Mouse (Mus musculus): ENCODE measurements at regions not wholly inside any gene's neighbourhood (a gene's known extent, or its start where the extent isn't known, plus 50 kb on each side); places are given as distances from the start of the nearest gene placed in this dataset.

DNA sequence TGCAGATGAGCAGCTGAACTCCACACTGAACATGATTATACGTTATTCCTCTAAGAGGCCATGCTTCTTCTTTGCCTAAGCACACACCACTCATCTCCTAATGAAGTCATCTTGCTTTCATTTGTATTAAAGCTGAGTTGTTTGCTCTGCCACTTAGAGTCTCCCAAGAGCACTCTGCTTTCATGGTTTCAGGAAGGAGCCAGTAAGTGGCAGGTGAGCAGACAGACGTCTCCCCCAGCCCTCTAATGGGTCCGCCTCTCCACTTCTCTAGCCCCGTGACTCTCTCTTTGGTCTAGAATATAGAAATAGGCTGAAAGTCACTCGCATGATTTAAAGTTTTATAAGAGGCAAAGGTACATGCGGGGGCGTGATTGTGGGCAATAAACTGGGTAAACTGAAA, 103.8 kb upstream of the Cpne4 start:
- Histone ChIP-seq H3K36me3 (replicated peaks) (no peaks in the 10 kb centered on the region), H3K27ac (replicated peaks) (no peak overlapping the region), H3K4me1 (replicated peaks) (no peaks in the 10 kb centered on the region), H3K27me3 (no peaks in the 10 kb centered on the region), H3K4me3 (replicated peaks) (no peak overlapping the region), H3K9me3 (replicated peaks) (no peaks in the 10 kb centered on the region), H3K9ac (no peak overlapping the region), H3K4me2 (no peak overlapping the region)
- WGBS (ENCODE audit: insufficient replicate concordance): 58% methylated on average over 7 of the region's 7 CpGs
- no peak for ATAC-seq (ENCODE audit: insufficient read depth)

DNA sequence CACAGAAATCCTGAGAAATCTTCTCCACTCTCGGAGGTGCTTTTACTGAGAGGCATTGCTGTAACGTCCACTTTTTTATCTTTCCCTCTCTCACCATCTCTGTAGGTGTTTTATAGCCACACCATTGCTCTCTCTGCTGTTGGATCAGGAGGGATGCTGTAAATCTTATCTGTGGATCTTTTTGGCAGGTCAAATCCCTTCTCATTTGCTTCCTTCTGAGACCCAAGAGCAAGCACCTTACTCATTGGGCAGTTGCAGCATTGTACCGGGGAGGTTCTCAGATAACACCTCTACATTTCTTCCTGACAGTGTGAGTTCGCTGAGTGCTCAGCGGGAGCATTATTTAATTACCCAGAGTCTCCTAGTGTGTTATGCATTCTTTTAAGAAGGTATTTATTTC, 75.5 kb upstream of the Acpp start:
- no peaks in the 10 kb centered on the region for H3K9me3 ChIP-seq (replicated peaks)
- WGBS (ENCODE audit: insufficient replicate concordance): 25% methylated on average over 5 of the region's 5 CpGs
- no peak overlapping the region for H3K4me2 ChIP-seq
- H3K27ac ChIP-seq (replicated peaks): no peak overlapping the region
- H3K9ac ChIP-seq: no peak overlapping the region
- ATAC-seq (ENCODE audit: insufficient read depth): no peak
- no peaks in the 10 kb centered on the region for H3K4me1 ChIP-seq (replicated peaks)
- H3K4me3 ChIP-seq (replicated peaks): no peak overlapping the region
- peaks cover 9% of the 10 kb centered on the region for H3K27me3 ChIP-seq
- H3K36me3 ChIP-seq (replicated peaks): no peaks in the 10 kb centered on the region

DNA sequence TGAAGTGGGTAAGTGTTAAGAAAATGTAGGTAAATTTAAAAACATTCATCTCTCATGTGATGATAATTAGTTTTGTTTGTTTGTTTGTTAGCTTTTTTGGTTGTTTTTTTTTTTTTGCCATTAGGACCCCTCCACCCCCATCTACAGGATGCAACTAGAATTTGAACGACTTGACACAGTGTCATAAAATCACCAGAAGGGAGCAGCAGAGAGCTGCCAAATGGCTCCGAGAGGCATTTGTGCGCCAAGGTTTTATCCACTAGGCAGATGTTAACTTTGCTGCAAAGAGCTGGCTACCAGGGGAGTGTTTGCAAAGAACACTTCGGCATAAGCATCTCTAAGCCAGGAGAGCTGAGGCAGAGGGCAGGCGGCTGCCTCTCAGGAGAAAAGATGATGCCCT, 72.7 kb upstream of the Acpp start:
- WGBS (ENCODE audit: insufficient replicate concordance): 6% methylated on average over 5 of the region's 5 CpGs
- H3K36me3 ChIP-seq (replicated peaks): no peaks in the 10 kb centered on the region
- peaks cover 9% of the 10 kb centered on the region for H3K27me3 ChIP-seq
- no peak overlapping the region for H3K4me3 ChIP-seq (replicated peaks)
- H3K9me3 ChIP-seq (replicated peaks): no peaks in the 10 kb centered on the region
- H3K4me1 ChIP-seq (replicated peaks): no peaks in the 10 kb centered on the region
- no peak overlapping the region for H3K27ac ChIP-seq (replicated peaks)
- no peak overlapping the region for H3K4me2 ChIP-seq
- H3K9ac ChIP-seq: no peak overlapping the region
- ATAC-seq (ENCODE audit: insufficient read depth): no peak

DNA sequence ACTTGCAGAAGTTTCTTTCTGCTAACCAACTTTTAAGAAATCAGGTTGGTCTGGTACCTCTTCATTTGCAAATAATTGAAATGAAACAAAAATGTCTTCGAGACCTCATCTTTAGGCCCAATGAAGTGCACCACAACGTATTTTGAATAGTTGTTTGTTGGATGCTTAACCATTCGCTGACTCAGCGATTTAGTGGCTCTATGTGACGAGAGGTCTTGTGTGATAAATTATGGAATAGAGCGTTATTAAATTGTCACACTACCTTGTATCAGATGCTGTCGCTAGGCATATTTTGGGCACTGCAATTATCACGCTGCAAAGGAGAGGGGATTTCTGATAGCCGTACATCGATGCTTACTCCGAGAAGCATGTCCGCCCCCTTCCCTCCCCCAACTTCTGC, 71.8 kb upstream of the Acpp start:
- Histone ChIP-seq H3K27me3 (peaks cover 9% of the 10 kb centered on the region), H3K9me3 (replicated peaks) (no peaks in the 10 kb centered on the region), H3K4me2 (peak overlapping the region; percentile 55), H3K4me1 (replicated peaks) (no peaks in the 10 kb centered on the region), H3K9ac (no peak overlapping the region), H3K36me3 (replicated peaks) (no peaks in the 10 kb centered on the region), H3K27ac (replicated peaks) (no peak overlapping the region), H3K4me3 (replicated peaks) (peak overlapping the region; percentile 26; the same call in 1 of the 2 replicates)
- ATAC-seq (ENCODE audit: insufficient read depth): no peak
- 20% methylated on average over 12 of the region's 12 CpGs for WGBS (ENCODE audit: insufficient replicate concordance)

DNA sequence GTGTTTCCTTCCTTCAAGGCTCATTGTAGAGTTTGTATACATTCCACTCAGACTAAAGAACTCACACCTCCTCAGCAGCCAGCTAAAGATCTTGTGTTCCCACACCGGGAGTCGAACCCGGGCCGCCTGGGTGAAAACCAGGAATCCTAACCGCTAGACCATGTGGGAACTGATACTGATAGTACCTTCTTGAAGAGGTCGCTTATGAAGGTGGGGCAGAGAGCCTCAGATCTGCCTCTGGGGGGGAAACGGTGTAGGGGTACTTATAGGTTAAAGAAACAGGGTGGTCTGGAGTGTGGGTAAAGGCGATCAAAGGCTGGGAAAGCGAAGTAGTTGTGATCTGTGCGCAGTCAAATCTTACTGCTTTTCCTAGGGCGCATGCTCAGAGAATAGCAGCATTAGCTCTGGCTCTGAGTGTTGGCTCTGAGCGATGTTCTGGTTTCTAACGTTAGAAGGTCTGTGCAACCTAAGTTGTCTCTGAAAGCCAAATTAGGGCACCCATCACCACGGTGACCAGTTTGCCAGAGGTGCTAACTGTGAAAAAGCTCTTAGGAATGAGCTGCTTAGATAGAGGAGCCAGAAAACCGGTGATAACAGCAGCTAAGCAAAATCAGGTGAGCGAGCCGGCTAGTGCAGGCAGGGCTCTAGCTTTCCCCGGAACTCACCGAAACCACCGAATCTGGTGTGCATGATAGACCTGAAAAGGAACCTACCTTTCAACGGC, 71.2 kb upstream of the Acpp start:
- Histone ChIP-seq H3K4me2 (peak overlapping the region; percentile 55), H3K36me3 (replicated peaks) (no peaks in the 10 kb centered on the region), H3K4me1 (replicated peaks) (no peaks in the 10 kb centered on the region), H3K27me3 (peaks cover 9% of the 10 kb centered on the region), H3K4me3 (replicated peaks) (peak overlapping the region; percentile 26), H3K9me3 (replicated peaks) (no peaks in the 10 kb centered on the region), H3K9ac (no peak overlapping the region), H3K27ac (replicated peaks) (no peak overlapping the region)
- ATAC-seq (ENCODE audit: insufficient read depth): peak; percentile 57
- WGBS (ENCODE audit: insufficient replicate concordance): 13% methylated on average over 21 of the region's 21 CpGs

DNA sequence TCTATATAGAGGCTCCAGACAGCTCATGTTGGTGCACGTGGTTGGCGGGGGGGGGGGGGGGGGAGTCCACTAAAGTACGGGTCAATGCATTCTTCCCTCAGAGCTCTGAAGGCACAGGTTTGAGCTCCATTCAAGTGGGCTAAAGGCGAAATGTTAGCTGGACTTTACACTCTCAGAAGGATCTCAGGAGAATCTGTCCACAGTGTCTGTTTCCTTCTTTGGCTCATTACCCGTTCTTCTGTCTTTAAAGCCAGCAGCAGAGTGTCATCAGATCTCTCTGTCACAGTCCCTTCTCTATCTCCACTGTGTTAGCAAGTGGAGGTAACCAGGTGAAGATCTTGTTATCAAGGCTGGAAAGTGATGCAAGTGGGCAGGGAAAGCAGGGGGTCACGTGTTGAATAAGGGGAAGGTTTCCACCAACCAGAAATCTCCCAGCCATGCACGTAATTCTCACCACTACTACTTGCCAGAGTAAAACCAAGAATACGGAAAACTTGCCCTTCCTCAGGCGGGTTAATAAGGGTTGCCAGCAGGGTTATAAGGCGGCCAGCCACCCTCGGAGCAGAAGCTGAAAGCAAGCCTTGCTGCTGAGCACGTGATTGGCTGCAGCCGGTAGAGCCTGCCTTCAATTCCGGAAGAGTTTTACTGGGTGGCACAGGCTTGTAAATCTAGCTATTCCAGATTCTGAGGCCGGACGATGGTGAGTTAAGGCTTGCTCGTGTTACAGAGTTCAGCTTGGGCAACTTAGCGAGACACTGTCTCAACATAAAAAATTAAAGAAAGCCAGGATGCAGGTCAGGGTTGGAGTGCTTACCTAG, 70.2 kb upstream of the Acpp start:
- Histone ChIP-seq H3K4me2 (peak overlapping the region; percentile 55), H3K27ac (replicated peaks) (no peak overlapping the region), H3K9me3 (replicated peaks) (no peaks in the 10 kb centered on the region), H3K4me1 (replicated peaks) (no peaks in the 10 kb centered on the region), H3K9ac (no peak overlapping the region), H3K4me3 (replicated peaks) (peak overlapping the region; percentile 17; the same call in 1 of the 2 replicates), H3K27me3 (peaks cover 9% of the 10 kb centered on the region), H3K36me3 (replicated peaks) (no peaks in the 10 kb centered on the region)
- 17% methylated on average over 18 of the region's 18 CpGs for WGBS (ENCODE audit: insufficient replicate concordance)
- peak; percentile 28; the same call in 1 of the 2 replicates for ATAC-seq (ENCODE audit: insufficient read depth)

DNA sequence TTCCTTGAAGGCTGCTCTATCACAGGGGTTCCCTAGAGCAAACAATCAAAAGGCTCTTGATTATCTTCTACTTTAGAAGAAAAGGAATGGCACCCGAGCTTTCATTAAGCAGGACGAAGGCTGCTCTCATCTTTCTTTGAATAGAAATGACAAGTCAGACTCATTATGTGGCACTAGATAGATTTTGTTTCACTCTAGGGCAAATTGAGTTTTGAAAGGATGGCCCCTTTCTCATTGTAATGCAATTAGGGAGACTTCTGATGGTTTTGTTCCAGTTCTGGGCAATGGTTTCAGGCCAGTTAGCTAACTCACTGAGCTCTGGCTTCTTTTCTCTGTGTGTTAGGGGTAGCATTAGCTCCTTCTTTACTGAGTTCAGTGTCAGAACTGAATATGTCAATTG, 69.5 kb upstream of the Acpp start:
- no peak for ATAC-seq (ENCODE audit: insufficient read depth)
- Histone ChIP-seq H3K4me2 (no peak overlapping the region), H3K36me3 (replicated peaks) (no peaks in the 10 kb centered on the region), H3K9ac (no peak overlapping the region), H3K27ac (replicated peaks) (no peak overlapping the region), H3K4me3 (replicated peaks) (no peak overlapping the region), H3K4me1 (replicated peaks) (no peaks in the 10 kb centered on the region), H3K9me3 (replicated peaks) (no peaks in the 10 kb centered on the region), H3K27me3 (peaks cover 9% of the 10 kb centered on the region)
- 56% methylated on average over 2 of the region's 2 CpGs for WGBS (ENCODE audit: insufficient replicate concordance)

DNA sequence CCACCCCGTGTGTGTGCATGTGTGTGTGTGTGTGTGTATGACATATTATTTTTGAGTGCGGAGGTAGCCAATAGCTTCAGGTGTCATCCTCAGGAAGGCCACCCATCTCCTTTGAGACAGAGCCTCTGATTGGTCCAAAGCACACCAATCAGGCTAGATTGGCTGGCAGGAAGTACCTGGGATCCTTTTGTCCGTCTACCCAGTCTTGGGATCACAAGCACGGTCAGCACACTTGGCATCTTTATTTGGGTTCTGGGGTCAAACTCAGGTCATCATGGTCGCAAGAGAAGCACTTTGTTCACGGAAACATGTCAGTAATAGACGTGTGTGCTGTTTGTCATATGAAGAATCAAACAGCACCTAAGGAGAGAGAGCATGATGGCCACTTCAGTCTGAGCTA, 68.9 kb upstream of the Acpp start:
- Histone ChIP-seq H3K27me3 (peaks cover 9% of the 10 kb centered on the region), H3K4me1 (replicated peaks) (no peaks in the 10 kb centered on the region), H3K27ac (replicated peaks) (no peak overlapping the region), H3K36me3 (replicated peaks) (no peaks in the 10 kb centered on the region), H3K4me3 (replicated peaks) (no peak overlapping the region), H3K4me2 (no peak overlapping the region), H3K9me3 (replicated peaks) (no peaks in the 10 kb centered on the region), H3K9ac (no peak overlapping the region)
- 56% methylated on average over 7 of the region's 7 CpGs for WGBS (ENCODE audit: insufficient replicate concordance)
- ATAC-seq (ENCODE audit: insufficient read depth): no peak

DNA sequence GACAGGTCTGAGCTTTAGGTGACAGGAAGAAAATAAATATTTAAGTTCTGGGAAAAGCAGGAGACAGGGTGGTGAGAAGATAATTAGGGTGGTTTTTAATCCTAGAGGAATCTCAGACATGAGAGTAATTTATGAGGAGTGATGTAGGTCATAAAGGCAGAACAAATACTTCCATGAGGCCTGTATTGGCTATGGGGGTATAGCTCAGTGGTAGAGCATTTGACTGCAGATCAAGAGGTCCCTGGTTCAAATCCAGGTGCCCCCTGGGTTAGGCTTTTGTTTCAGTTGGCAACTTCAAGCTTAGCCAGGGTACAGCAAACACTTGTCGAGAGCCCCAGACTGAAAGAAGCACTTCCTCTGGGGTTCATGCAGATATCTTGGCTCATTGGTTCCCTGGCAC, 66.3 kb upstream of the Acpp start:
- ATAC-seq (ENCODE audit: insufficient read depth): no peak
- no peaks in the 10 kb centered on the region for H3K9me3 ChIP-seq (replicated peaks)

DNA sequence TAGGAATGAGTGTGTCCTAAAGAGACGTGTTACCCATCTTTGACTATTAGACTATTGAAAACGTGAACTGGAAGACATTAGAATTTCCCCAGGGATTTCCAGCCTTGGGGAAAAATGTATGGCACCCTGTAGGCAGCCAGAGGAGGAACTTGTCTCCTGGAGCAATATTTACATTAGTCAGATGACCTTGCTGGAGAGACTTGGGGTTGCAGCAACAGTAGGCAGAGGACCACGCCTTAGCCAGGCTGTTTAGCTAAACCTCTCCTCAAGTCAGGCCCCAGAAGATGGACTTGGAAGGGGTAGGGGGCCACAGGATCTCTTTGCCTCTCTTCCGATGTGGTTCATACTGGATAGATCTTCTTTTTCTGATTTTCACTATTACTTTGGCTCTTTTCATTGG, 64.1 kb upstream of the Acpp start:
- Histone ChIP-seq H3K9me3 (replicated peaks) (no peaks in the 10 kb centered on the region), H3K4me3 (replicated peaks) (no peak overlapping the region), H3K27me3 (no peaks in the 10 kb centered on the region), H3K4me2 (no peak overlapping the region), H3K9ac (no peak overlapping the region), H3K4me1 (replicated peaks) (no peaks in the 10 kb centered on the region), H3K27ac (replicated peaks) (no peak overlapping the region), H3K36me3 (replicated peaks) (no peaks in the 10 kb centered on the region)
- 45% methylated on average over 4 of the region's 4 CpGs for WGBS (ENCODE audit: insufficient replicate concordance)
- no peak for ATAC-seq (ENCODE audit: insufficient read depth)

More for the DNA sequence above, 66.3 kb upstream of the Acpp start:
- Histone ChIP-seq H3K4me3 (replicated peaks) (no peak overlapping the region), H3K27me3 (peaks cover under 1% of the 10 kb centered on the region), H3K9ac (no peak overlapping the region), H3K27ac (replicated peaks) (no peak overlapping the region), H3K4me2 (no peak overlapping the region), H3K36me3 (replicated peaks) (no peaks in the 10 kb centered on the region), H3K4me1 (replicated peaks) (no peaks in the 10 kb centered on the region)
- WGBS (ENCODE audit: insufficient replicate concordance): 30% methylated on average over 1 of the region's 1 CpGs

DNA sequence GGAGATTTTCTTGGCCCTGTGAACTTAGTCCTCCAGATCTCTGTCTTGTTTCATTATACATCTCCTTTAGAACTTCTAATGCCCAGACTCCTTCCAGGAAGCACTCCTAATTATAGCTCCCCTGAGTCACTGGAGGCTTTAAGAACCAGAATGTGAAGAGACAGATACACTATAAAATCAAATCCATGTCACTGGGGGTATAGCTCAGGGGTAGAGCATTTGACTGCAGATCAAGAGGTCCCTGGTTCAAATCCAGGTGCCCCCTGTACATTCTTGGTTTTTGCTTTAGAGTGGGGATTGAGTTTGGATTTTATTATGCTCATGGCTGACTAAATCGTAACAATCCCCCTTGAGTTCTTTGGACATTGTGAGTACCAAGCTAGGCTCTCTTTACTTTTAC, 62.4 kb upstream of the Acpp start:
- Histone ChIP-seq H3K27ac (replicated peaks) (no peak overlapping the region), H3K4me1 (replicated peaks) (no peaks in the 10 kb centered on the region), H3K4me2 (no peak overlapping the region), H3K9me3 (replicated peaks) (no peaks in the 10 kb centered on the region), H3K36me3 (replicated peaks) (no peaks in the 10 kb centered on the region), H3K4me3 (replicated peaks) (no peak overlapping the region), H3K27me3 (no peaks in the 10 kb centered on the region), H3K9ac (no peak overlapping the region)
- WGBS (ENCODE audit: insufficient replicate concordance): 51% methylated on average over 1 of the region's 1 CpGs
- no peak for ATAC-seq (ENCODE audit: insufficient read depth)

Measured in liver, embryonic 15.5 days (tissue).